Mouse (Mus musculus) T-helper 2 cell (primary cell): ENCODE measurements around the gene Cutc.

Experiments
- in situ Hi-C: fragments of 300-600 bp; cut with MboI, MseI; formaldehyde crosslinking; loops from one replicate; pipeline ENCODE4 v1.15.1; 2025; ENCODE audit warnings: high pct_unique_total_duplicates

The Cutc gene

GRCm38 (mm10) chr19:43793951-43794350 is 41.2 kb downstream of the Cutc start:
- in situ Hi-C loops = no loop called here

GRCm38 (mm10) chr19:43795511-43795910 is 42.7 kb downstream of the Cutc start:
- in situ Hi-C loops = no loop called here

- in situ Hi-C loops = no loop called here
These were observed 44.4 kb downstream of the Cutc start for GRCm38 (mm10) chr19:43797216-43797615.

- in situ Hi-C loops = no loop called here
These were observed 48.7 kb downstream of the Cutc start for GRCm38 (mm10) chr19:43801427-43802051.

GRCm38 (mm10) chr19:43803866-43804265 is 51.1 kb downstream of the Cutc start:
- in situ Hi-C loops = no loop called here

- in situ Hi-C loops = no loop called here
These were observed 56.5 kb downstream of the Cutc start for GRCm38 (mm10) chr19:43809331-43809730.

- in situ Hi-C loops = no loop called here
These were observed 58.6 kb downstream of the Cutc start for GRCm38 (mm10) chr19:43811419-43811818.

- in situ Hi-C loops = no loop called here
These were observed 60.5 kb downstream of the Cutc start for GRCm38 (mm10) chr19:43813315-43813714.

GRCm38 (mm10) chr19:43815661-43816414 is 63.0 kb downstream of the Cutc start:
- in situ Hi-C loops = no loop called here
